Mouse (Mus musculus) midbrain, embryonic 10.5 days (tissue): Measurements from ENCODE around the gene Setd3. TPM values are rescaled to one million over a fixed set of nuclear protein-coding genes. Genes with fewer than 3 reads are reported as not detected.
"Not testable (repeated sequence)": the region's sequence is repeated elsewhere in the genome, so short reads cannot be mapped to it uniquely, and the experiment has no call there.

ENCODE experiments used
- DNase-seq: peaks from one replicate; pipeline ENCODE4 v3.0.0-alpha.2; 2017; ENCODE audit warnings: low spot score
- H3K27ac ChIP-seq: fragments of 300-500 bp; sonication (generic); replicated peaks from 2 replicates; pipeline ENCODE4 v1.5.1; 2016; ENCODE audit warnings: mild to moderate bottlenecking
- H3K27me3 ChIP-seq: fragments of 300-500 bp; sonication (generic); 2 replicates; pipeline ENCODE4 v1.6.1; 2016; ENCODE audit warnings: low read depth, mild to moderate bottlenecking; ENCODE audit not compliant: poor library complexity, severe bottlenecking
- H3K36me3 ChIP-seq: fragments of 300-500 bp; sonication (generic); 2 replicates; pipeline ENCODE4 v1.6.1; 2016; ENCODE audit warnings: mild to moderate bottlenecking, moderate library complexity
- H3K4me1 ChIP-seq: fragments of 300-500 bp; sonication (generic); 2 replicates; pipeline ENCODE4 v1.6.1; 2016
- H3K4me3 ChIP-seq: fragments of 300-500 bp; sonication (generic); 2 replicates; pipeline ENCODE4 v1.5.1; 2016; ENCODE audit warnings: mild to moderate bottlenecking, moderate library complexity
- H3K9me3 ChIP-seq: fragments of 300-500 bp; sonication (generic); replicated peaks from 2 replicates; pipeline ENCODE4 v1.6.1; 2016; ENCODE audit warnings: mild to moderate bottlenecking
- WGBS: fragments of 180-500 bp; shearing (Covaris S2); methylation state at CpG from one replicate; pipeline ENCODE4 v1.1.7; 2016; 5-methylcytosine and 5-hydroxymethylcytosine counted together
- polyA plus RNA-seq: library from polyadenylated mRNA; unstranded; fragments of >200 nt; fragmentation: Nextera tagmentation; extraction: Ambion mirVana; gene quantifications from 2 replicates; pipeline ENCODE4 v1.2.1, GENCODE M21; 2016

Setd3 gene
- polyA plus RNA-seq, 1 experiment from 2014 or later: 77.9 TPM

- Histone ChIP-seq H3K9me3 (no peaks in the 10 kb centered on the region), H3K4me1 (peaks cover 23% of the 10 kb centered on the region), H3K27ac (peak overlapping the region; percentile 38; the same call in 1 of the 2 replicates), H3K27me3 (no peaks in the 10 kb centered on the region), H3K4me3 (no peak overlapping the region), H3K36me3 (peaks cover 30% of the 10 kb centered on the region)
- peak; percentile 29 for DNase-seq
- WGBS: 60% methylated on average over 19 of the region's 19 CpGs
Measured at GRCm38 (mm10) chr12:108118902-108119531, 60.1 kb downstream of the Setd3 start.

- Histone ChIP-seq H3K4me3 (no peak overlapping the region), H3K27me3 (no peaks in the 10 kb centered on the region), H3K4me1 (peaks cover 23% of the 10 kb centered on the region), H3K27ac (peak overlapping the region; percentile 38; the same call in 1 of the 2 replicates), H3K9me3 (no peaks in the 10 kb centered on the region), H3K36me3 (peaks cover 32% of the 10 kb centered on the region)
- 80% methylated on average over 10 of the region's 10 CpGs for WGBS
- DNase-seq: no peak
Measured at GRCm38 (mm10) chr12:108118503-108118901, 60.6 kb downstream of the Setd3 start.

DNA sequence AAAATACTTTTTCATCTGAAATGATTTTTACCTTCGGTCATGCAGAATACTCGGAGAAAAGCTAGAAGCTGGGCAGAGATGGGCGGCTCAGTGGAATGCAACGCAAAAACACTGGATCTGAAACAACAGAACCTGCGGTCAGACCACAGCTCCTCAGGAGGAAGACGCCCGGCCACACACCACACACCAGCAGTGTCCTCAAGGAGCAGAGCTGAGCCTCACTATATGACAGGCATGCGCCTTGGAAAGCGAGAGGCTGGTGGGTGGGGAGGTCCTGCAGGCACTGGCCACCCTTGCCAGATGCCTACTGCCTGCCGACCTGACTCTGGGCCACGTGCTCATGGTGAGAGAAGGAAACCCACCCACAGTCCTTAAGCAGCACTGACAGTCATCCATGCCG lies 67.9 kb downstream of the Setd3 start:
- Histone ChIP-seq H3K4me1 (peaks cover 4% of the 10 kb centered on the region), H3K27me3 (no peaks in the 10 kb centered on the region)

GRCm38 (mm10) chr12:108110674-108111073 lies 68.4 kb downstream of the Setd3 start:
- peaks cover 70% of the 10 kb centered on the region for H3K36me3 ChIP-seq

More for the DNA sequence above, 67.9 kb downstream of the Setd3 start:
- DNase-seq: no peak
- Histone ChIP-seq H3K36me3 (peaks cover 70% of the 10 kb centered on the region), H3K27ac (no peak overlapping the region), H3K4me3 (no peak overlapping the region), H3K9me3 (no peaks in the 10 kb centered on the region)
- 92% methylated on average over 12 of the region's 12 CpGs for WGBS

GRCm38 (mm10) chr12:108109732-108110131 lies 69.4 kb downstream of the Setd3 start:
- peaks cover 64% of the 10 kb centered on the region for H3K36me3 ChIP-seq
- H3K4me3 ChIP-seq: no peak overlapping the region
- H3K4me1 ChIP-seq: peaks cover 17% of the 10 kb centered on the region
- WGBS: 87% methylated on average over 4 of the region's 4 CpGs
- DNase-seq: no peak
- H3K27me3 ChIP-seq: no peaks in the 10 kb centered on the region
- H3K27ac ChIP-seq: no peak overlapping the region
- H3K9me3 ChIP-seq: no peaks in the 10 kb centered on the region

More at GRCm38 (mm10) chr12:108110674-108111073, 68.4 kb downstream of the Setd3 start:
- H3K27ac ChIP-seq: no peak overlapping the region
- no peak for DNase-seq
- H3K4me1 ChIP-seq: peaks cover 9% of the 10 kb centered on the region
- 84% methylated on average over 3 of the region's 3 CpGs for WGBS
- no peaks in the 10 kb centered on the region for H3K9me3 ChIP-seq
- H3K4me3 ChIP-seq: no peak overlapping the region
- no peaks in the 10 kb centered on the region for H3K27me3 ChIP-seq

GRCm38 (mm10) chr12:108108591-108108990 lies 70.5 kb downstream of the Setd3 start:
- Histone ChIP-seq H3K4me1 (peaks cover 17% of the 10 kb centered on the region), H3K36me3 (peaks cover 56% of the 10 kb centered on the region)
- not testable (repeated sequence) for H3K27ac ChIP-seq, H3K9me3 ChIP-seq, H3K27me3 ChIP-seq, DNase-seq, H3K4me3 ChIP-seq
- WGBS: 86% methylated on average over 7 of the region's 7 CpGs

DNA sequence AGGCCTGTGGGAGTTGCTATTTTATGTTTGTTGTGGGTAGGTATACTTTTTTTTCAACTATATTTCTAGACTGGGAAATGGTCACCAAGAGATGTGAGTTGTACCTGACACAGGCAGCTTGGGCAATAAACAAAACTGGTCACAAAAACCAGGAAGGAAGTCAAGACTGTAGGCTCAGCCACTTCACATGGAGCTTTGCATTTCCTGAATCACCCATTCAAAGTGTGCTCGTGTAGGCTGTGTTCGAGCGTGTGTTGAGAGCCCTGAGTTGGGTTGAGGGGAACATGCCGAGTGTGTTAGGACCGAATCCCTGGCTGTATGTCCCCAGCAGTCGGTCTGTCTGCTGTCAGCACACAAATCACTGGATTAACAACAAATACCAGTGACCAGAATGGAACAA lies 75.8 kb downstream of the Setd3 start:
- Histone ChIP-seq H3K9me3 (no peaks in the 10 kb centered on the region), H3K4me1 (peaks cover 22% of the 10 kb centered on the region), H3K36me3 (peaks cover 22% of the 10 kb centered on the region), H3K27me3 (no peaks in the 10 kb centered on the region), H3K27ac (no peak overlapping the region), H3K4me3 (no peak overlapping the region)
- 84% methylated on average over 6 of the region's 6 CpGs for WGBS
- no peak for DNase-seq

DNA sequence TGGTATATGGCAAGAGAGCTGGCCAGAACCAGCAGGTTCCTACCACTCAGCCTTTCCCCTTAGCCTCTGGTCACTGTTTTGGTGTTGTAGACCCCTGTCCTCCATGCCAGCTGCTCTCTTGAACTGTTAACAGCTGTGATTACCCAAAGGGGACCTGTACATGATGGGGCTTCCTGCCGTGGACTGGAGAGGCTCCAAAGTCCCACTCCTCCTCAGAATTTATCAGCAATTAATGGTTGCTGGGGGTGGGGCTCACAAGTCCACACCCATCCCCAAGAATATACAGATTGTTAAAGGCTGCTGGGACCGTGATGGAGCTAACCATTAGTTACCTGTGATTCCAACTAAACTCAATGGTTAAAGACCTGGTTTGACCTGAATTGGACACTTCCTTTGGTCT lies 77.0 kb downstream of the Setd3 start:
- Histone ChIP-seq H3K27ac (no peak overlapping the region), H3K9me3 (no peaks in the 10 kb centered on the region), H3K36me3 (peaks cover 12% of the 10 kb centered on the region), H3K4me3 (no peak overlapping the region), H3K27me3 (no peaks in the 10 kb centered on the region), H3K4me1 (peaks cover 25% of the 10 kb centered on the region)
- WGBS: 92% methylated on average over 2 of the region's 2 CpGs
- no peak for DNase-seq

DNA sequence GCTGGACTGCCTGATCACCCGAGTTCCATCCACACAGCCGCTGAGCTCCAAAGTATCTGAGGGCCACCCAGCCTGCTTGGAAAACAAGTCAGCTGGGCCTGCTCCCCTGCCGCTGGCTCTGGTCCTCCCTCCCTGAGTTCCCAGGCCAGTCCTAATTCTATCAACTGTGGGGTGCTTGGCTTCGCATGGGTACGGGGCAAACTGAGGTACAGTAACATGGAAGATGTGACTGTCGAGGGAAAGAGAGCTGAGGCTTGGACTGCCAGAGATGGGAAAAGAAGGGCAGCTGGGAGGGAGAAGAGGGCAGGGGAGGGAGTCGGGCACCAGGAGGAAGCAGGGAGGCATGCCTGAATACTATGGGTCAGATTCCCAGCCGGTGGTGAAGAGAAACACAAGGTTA lies 78.9 kb downstream of the Setd3 start:
- whole genome bisulfite sequencing: 83% methylated on average over 8 of the region's 8 CpGs
- no peak overlapping the region for H3K27ac ChIP-seq
- no peaks in the 10 kb centered on the region for H3K27me3 ChIP-seq
- DNase-seq: no peak
- no peak overlapping the region for H3K4me3 ChIP-seq
- peaks cover 11% of the 10 kb centered on the region for H3K4me1 ChIP-seq
- H3K9me3 ChIP-seq: no peaks in the 10 kb centered on the region
- no peaks in the 10 kb centered on the region for H3K36me3 ChIP-seq

DNA sequence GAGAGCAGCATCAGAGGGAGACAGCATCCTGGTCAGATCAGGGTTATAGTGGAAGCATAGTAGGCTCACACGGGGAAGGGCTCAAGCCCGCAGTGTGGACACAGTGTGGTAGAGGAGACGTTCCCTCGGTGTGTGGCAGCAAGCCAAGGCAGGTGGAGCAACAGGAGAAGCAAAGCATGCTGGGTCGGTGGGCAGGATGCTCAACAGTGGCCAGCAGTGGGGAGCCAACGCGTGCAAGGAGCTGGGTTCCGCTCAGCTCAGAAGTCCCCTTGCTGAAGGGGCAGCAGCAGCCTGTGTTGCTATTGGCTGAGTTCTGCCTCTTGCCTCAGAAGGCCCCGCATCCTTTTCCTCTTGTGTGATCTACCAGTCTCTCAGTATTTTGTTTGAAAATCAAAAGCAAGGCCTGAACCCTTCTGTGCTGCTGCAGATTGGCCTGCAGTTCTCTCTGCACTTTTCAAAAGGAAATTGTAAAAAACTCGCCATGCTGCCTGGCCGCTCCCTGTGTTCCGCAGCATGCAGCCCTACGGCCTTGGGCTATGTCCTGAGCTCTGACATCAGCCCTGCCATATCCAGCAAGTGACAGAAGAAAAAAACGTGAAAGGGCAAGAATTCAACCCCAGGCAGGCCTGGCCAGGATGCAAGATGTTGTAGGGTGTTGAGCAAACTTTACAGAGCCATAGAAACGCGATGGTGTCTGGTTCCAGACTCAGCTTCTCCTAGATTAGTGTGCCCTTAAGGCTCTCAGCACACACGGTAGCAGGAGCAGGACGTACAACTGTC lies 80.7 kb downstream of the Setd3 start:
- Histone ChIP-seq H3K27me3 (no peaks in the 10 kb centered on the region), H3K9me3 (no peaks in the 10 kb centered on the region), H3K4me3 (no peak overlapping the region), H3K36me3 (no peaks in the 10 kb centered on the region), H3K27ac (peak overlapping the region; percentile 55; the same call in 1 of the 2 replicates), H3K4me1 (peaks cover 8% of the 10 kb centered on the region)
- WGBS: 76% methylated on average over 18 of the region's 18 CpGs
- DNase-seq: no peak

DNA sequence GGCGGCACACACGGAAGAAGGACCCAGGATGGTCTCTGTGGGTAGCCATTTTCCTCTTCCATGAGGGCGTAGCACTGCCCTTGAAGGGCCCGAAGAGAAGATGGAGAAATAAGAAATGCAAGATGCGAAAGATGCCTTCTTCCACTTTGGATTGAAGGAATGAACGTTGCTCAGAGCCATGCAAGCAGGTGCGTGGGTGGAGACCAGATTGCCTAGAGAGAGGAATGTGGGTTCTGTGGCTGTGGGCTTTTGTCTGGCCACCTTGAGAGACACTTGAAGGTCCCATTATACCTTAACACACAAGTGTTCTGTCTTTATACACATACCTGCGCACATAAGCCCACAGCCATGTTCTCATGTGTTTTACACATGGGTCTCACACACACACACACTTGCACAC lies 81.5 kb downstream of the Setd3 start:
- no peak for DNase-seq
- H3K27me3 ChIP-seq: no peaks in the 10 kb centered on the region
- no peak overlapping the region for H3K27ac ChIP-seq
- peaks cover 8% of the 10 kb centered on the region for H3K4me1 ChIP-seq
- 91% methylated on average over 8 of the region's 8 CpGs for WGBS
- H3K9me3 ChIP-seq: no peaks in the 10 kb centered on the region
- no peak overlapping the region for H3K4me3 ChIP-seq
- no peaks in the 10 kb centered on the region for H3K36me3 ChIP-seq

- Histone ChIP-seq H3K4me3 (no peak overlapping the region), H3K4me1 (0 out of 2 replicates have a peak, but pooled peaks cover 3% of the 10 kb centered on the region), H3K9me3 (no peaks in the 10 kb centered on the region), H3K36me3 (no peaks in the 10 kb centered on the region), H3K27ac (0 out of 2 replicates have a peak overlapping the region, but pooled peaks have one; percentile 17), H3K27me3 (no peaks in the 10 kb centered on the region)
- DNase-seq: no peak
- 75% methylated on average over 9 of the region's 9 CpGs for WGBS
Measured at GRCm38 (mm10) chr12:108088253-108088652, 90.9 kb downstream of the Setd3 start.

DNA sequence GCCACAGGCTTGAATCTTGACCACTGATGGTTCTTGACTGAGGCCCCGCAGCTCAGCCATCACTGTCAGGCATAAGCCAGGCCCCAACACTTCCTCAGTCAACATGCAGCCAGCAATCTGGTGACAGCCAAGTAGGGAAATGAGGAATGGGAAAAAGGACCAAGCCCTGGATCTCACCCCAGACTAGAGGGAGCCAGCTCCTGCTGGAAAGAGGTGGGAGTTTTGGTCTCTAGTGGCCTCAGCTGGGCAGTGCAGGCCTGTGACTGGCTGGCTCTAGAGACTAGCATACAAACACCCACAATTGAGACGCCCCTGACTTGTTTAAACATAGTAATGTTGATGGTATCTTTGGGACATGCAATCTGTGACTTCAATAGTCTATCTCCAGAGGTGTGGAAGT lies 91.6 kb downstream of the Setd3 start:
- 92% methylated on average over 2 of the region's 2 CpGs for WGBS
- DNase-seq: no peak
- no peaks in the 10 kb centered on the region for H3K27me3 ChIP-seq
- H3K4me1 ChIP-seq: 0 out of 2 replicates have a peak, but pooled peaks cover 3% of the 10 kb centered on the region
- H3K36me3 ChIP-seq: no peaks in the 10 kb centered on the region
- H3K27ac ChIP-seq: no peak overlapping the region
- no peaks in the 10 kb centered on the region for H3K9me3 ChIP-seq
- H3K4me3 ChIP-seq: no peak overlapping the region
